Mouse (Mus musculus): ENCODE results near the gene Gm10318. TPM values are rescaled to one million over a fixed set of nuclear protein-coding genes. Genes with fewer than 3 reads are reported as not detected.
A peak's percentile ranks its signal among the peaks of the same experiment; 100 is the strongest.

The Gm10318 gene
- polyA plus RNA-seq (2015; fragmentation: Nextera tagmentation; extraction: Ambion mirVana), result not detected in 2 replicates

- H3K4me1 ChIP-seq (replicated peaks), result no peaks in the 10 kb centered on the region
- H3K9me3 ChIP-seq (replicated peaks), result no peaks in the 10 kb centered on the region
- no peaks in the 10 kb centered on the region for H3K36me3 ChIP-seq
- H3K27me3 ChIP-seq, result 0 out of 2 replicates have a peak, but pooled peaks cover 4% of the 10 kb centered on the region
- no peak within 1 kb of the TSS for H3K9ac ChIP-seq
- no peak within 1 kb of the TSS for H3K4me3 ChIP-seq
- WGBS, result 55% methylated on average over 9 of the region's 9 CpGs
- no peak within 1 kb of the TSS for H3K27ac ChIP-seq
- ATAC-seq (replicated peaks; ENCODE audit: insufficient number of reproducible peaks, insufficient read depth, low FRiP score, low read depth), result no peak
- no peak within 1 kb of the TSS for H3K4me2 ChIP-seq
These were observed at the start of gene Gm10318 for GRCm38 (mm10) chr10:77852559-77852958. Gm10318 (plus strand) TSS chr10:77852859.

- Histone ChIP-seq H3K4me1 (replicated peaks) (no peaks in the 10 kb centered on the region; the same call in 1 of the 2 replicates), H3K9ac (no peak overlapping the region), H3K27me3 (no peaks in the 10 kb centered on the region), H3K4me3 (no peak overlapping the region), H3K4me2 (no peak overlapping the region), H3K36me3 (no peaks in the 10 kb centered on the region), H3K9me3 (replicated peaks) (no peaks in the 10 kb centered on the region), H3K27ac (no peak overlapping the region)
- no peak for ATAC-seq (replicated peaks; ENCODE audit: insufficient number of reproducible peaks, insufficient read depth, low FRiP score, low read depth)
- 62% methylated on average over 3 of the region's 3 CpGs for WGBS
These were observed 48.6 kb upstream of the Gm10318 start for GRCm38 (mm10) chr10:77804095-77804494.

- H3K4me1 ChIP-seq (replicated peaks), result no peaks in the 10 kb centered on the region
- H3K4me3 ChIP-seq, result no peak within 1 kb of the TSS
- no peaks in the 10 kb centered on the region for H3K27me3 ChIP-seq
- H3K9ac ChIP-seq, result no peak within 1 kb of the TSS
- no peak within 1 kb of the TSS for H3K4me2 ChIP-seq
- no peak for ATAC-seq (replicated peaks; ENCODE audit: insufficient number of reproducible peaks, insufficient read depth, low FRiP score, low read depth)
- no peak within 1 kb of the TSS for H3K27ac ChIP-seq
- H3K36me3 ChIP-seq, result no peaks in the 10 kb centered on the region
- no peaks in the 10 kb centered on the region for H3K9me3 ChIP-seq (replicated peaks)
- 63% methylated on average over 5 of the region's 5 CpGs for WGBS
These were observed 40.9 kb upstream of the Gm10318 start, which contains the start of gene Gm9507 for GRCm38 (mm10) chr10:77811743-77812142. Gm9507 (minus strand) TSS chr10:77811843.

GRCm38 (mm10) chr10:77814382-77814781 is 38.3 kb upstream of the Gm10318 start, which contains the start of gene Gm2696:
Gm2696 (plus strand) TSS chr10:77814682.
- no peak within 1 kb of the TSS for H3K9ac ChIP-seq
- no peak within 1 kb of the TSS for H3K4me3 ChIP-seq
- 29% methylated on average over 4 of the region's 4 CpGs for WGBS
- no peaks in the 10 kb centered on the region for H3K27me3 ChIP-seq
- H3K9me3 ChIP-seq (replicated peaks), result no peaks in the 10 kb centered on the region
- H3K36me3 ChIP-seq, result no peaks in the 10 kb centered on the region
- ATAC-seq (replicated peaks; ENCODE audit: insufficient number of reproducible peaks, insufficient read depth, low FRiP score, low read depth), result no peak
- no peaks in the 10 kb centered on the region for H3K4me1 ChIP-seq (replicated peaks)
- no peak within 1 kb of the TSS for H3K27ac ChIP-seq
- no peak within 1 kb of the TSS for H3K4me2 ChIP-seq

GRCm38 (mm10) chr10:77815514-77815913 is 37.1 kb upstream of the Gm10318 start:
- H3K9ac ChIP-seq, result no peak overlapping the region
- ATAC-seq (replicated peaks; ENCODE audit: insufficient number of reproducible peaks, insufficient read depth, low FRiP score, low read depth), result no peak
- no peaks in the 10 kb centered on the region for H3K9me3 ChIP-seq (replicated peaks)
- no peaks in the 10 kb centered on the region for H3K36me3 ChIP-seq
- no peaks in the 10 kb centered on the region for H3K4me1 ChIP-seq (replicated peaks)
- WGBS, result 22% methylated on average over 5 of the region's 5 CpGs
- no peak overlapping the region for H3K4me2 ChIP-seq
- H3K27ac ChIP-seq, result no peak overlapping the region
- H3K27me3 ChIP-seq, result no peaks in the 10 kb centered on the region
- no peak overlapping the region for H3K4me3 ChIP-seq

GRCm38 (mm10) chr10:77818523-77818922 is 34.1 kb upstream of the Gm10318 start:
- 0 out of 2 replicates have a peak, but pooled peaks have one; percentile 55 for ATAC-seq (replicated peaks; ENCODE audit: insufficient number of reproducible peaks, insufficient read depth, low FRiP score, low read depth)
- Histone ChIP-seq H3K4me3 (no peak overlapping the region), H3K9me3 (replicated peaks) (no peaks in the 10 kb centered on the region), H3K27ac (no peak overlapping the region), H3K27me3 (no peaks in the 10 kb centered on the region), H3K4me1 (replicated peaks) (no peaks in the 10 kb centered on the region), H3K4me2 (no peak overlapping the region), H3K36me3 (no peaks in the 10 kb centered on the region), H3K9ac (no peak overlapping the region)
- WGBS, result 94% methylated on average over 4 of the region's 4 CpGs

- WGBS, result 39% methylated on average over 4 of the region's 4 CpGs
- Histone ChIP-seq H3K4me3 (no peak overlapping the region), H3K9me3 (replicated peaks) (no peaks in the 10 kb centered on the region), H3K4me2 (no peak overlapping the region), H3K9ac (no peak overlapping the region), H3K27me3 (no peaks in the 10 kb centered on the region), H3K36me3 (no peaks in the 10 kb centered on the region), H3K4me1 (replicated peaks) (no peaks in the 10 kb centered on the region), H3K27ac (no peak overlapping the region)
- ATAC-seq (replicated peaks; ENCODE audit: insufficient number of reproducible peaks, insufficient read depth, low FRiP score, low read depth), result no peak
These were observed 33.5 kb upstream of the Gm10318 start for GRCm38 (mm10) chr10:77819203-77819602.

GRCm38 (mm10) chr10:77826951-77827350 is 25.7 kb upstream of the Gm10318 start, which contains the start of gene Krtap10-4:
Krtap10-4 (minus strand) TSS chr10:77827095.
- H3K9me3 ChIP-seq (replicated peaks), result no peaks in the 10 kb centered on the region
- no peak within 1 kb of the TSS for H3K9ac ChIP-seq
- no peaks in the 10 kb centered on the region for H3K4me1 ChIP-seq (replicated peaks)
- no peak within 1 kb of the TSS for H3K27ac ChIP-seq
- no peak within 1 kb of the TSS for H3K4me2 ChIP-seq
- no peaks in the 10 kb centered on the region for H3K36me3 ChIP-seq
- H3K27me3 ChIP-seq, result no peaks in the 10 kb centered on the region
- no peak within 1 kb of the TSS for H3K4me3 ChIP-seq
- 63% methylated on average over 6 of the region's 6 CpGs for WGBS
- ATAC-seq (replicated peaks; ENCODE audit: insufficient number of reproducible peaks, insufficient read depth, low FRiP score, low read depth), result no peak

GRCm38 (mm10) chr10:77835647-77836046 is 17.0 kb upstream of the Gm10318 start, which contains the start of gene Krtap10-10:
Krtap10-10 (plus strand) TSS chr10:77835947.
- no peaks in the 10 kb centered on the region for H3K36me3 ChIP-seq
- no peak within 1 kb of the TSS for H3K27ac ChIP-seq
- H3K4me2 ChIP-seq, result no peak within 1 kb of the TSS
- no peaks in the 10 kb centered on the region for H3K9me3 ChIP-seq (replicated peaks)
- H3K27me3 ChIP-seq, result no peaks in the 10 kb centered on the region
- WGBS, result 70% methylated on average over 9 of the region's 9 CpGs
- no peaks in the 10 kb centered on the region for H3K4me1 ChIP-seq (replicated peaks)
- no peak within 1 kb of the TSS for H3K9ac ChIP-seq
- H3K4me3 ChIP-seq, result no peak within 1 kb of the TSS
- ATAC-seq (replicated peaks; ENCODE audit: insufficient number of reproducible peaks, insufficient read depth, low FRiP score, low read depth), result no peak

GRCm38 (mm10) chr10:77839006-77839405 is 13.7 kb upstream of the Gm10318 start:
- Histone ChIP-seq H3K4me3 (no peak overlapping the region), H3K9ac (no peak overlapping the region), H3K4me2 (no peak overlapping the region), H3K27ac (no peak overlapping the region), H3K36me3 (no peaks in the 10 kb centered on the region), H3K9me3 (replicated peaks) (no peaks in the 10 kb centered on the region), H3K4me1 (replicated peaks) (no peaks in the 10 kb centered on the region), H3K27me3 (no peaks in the 10 kb centered on the region)
- WGBS, result 64% methylated on average over 6 of the region's 6 CpGs
- ATAC-seq (replicated peaks; ENCODE audit: insufficient number of reproducible peaks, insufficient read depth, low FRiP score, low read depth), result no peak

- H3K4me3 ChIP-seq, result no peak within 1 kb of the TSS
- H3K27ac ChIP-seq, result no peak within 1 kb of the TSS
- H3K9ac ChIP-seq, result no peak within 1 kb of the TSS
- no peaks in the 10 kb centered on the region for H3K36me3 ChIP-seq
- no peak within 1 kb of the TSS for H3K4me2 ChIP-seq
- no peaks in the 10 kb centered on the region for H3K9me3 ChIP-seq (replicated peaks)
- WGBS, result 48% methylated on average over 3 of the region's 3 CpGs
- no peaks in the 10 kb centered on the region for H3K4me1 ChIP-seq (replicated peaks)
- no peak for ATAC-seq (replicated peaks; ENCODE audit: insufficient number of reproducible peaks, insufficient read depth, low FRiP score, low read depth)
- no peaks in the 10 kb centered on the region for H3K27me3 ChIP-seq
These were observed 6.2 kb upstream of the Gm10318 start, which contains the start of gene Gm36176 for GRCm38 (mm10) chr10:77846503-77846902. Gm36176 (plus strand) TSS chr10:77846803.

GRCm38 (mm10) chr10:77846961-77847360 is 5.7 kb upstream of the Gm10318 start:
- H3K4me2 ChIP-seq, result no peak overlapping the region
- H3K4me3 ChIP-seq, result no peak overlapping the region
- no peaks in the 10 kb centered on the region for H3K27me3 ChIP-seq
- WGBS, result 21% methylated on average over 2 of the region's 2 CpGs
- no peak for ATAC-seq (replicated peaks; ENCODE audit: insufficient number of reproducible peaks, insufficient read depth, low FRiP score, low read depth)
- no peaks in the 10 kb centered on the region for H3K36me3 ChIP-seq
- no peaks in the 10 kb centered on the region for H3K9me3 ChIP-seq (replicated peaks)
- no peaks in the 10 kb centered on the region for H3K4me1 ChIP-seq (replicated peaks)
- no peak overlapping the region for H3K27ac ChIP-seq
- H3K9ac ChIP-seq, result no peak overlapping the region

Measured in heart, embryonic 15.5 days (tissue).